9 mouse cellular contexts compared by ENCODE assay signal in genomic region chr11:101246702-101247012, GRCm38 (mm10). TPM values are rescaled to one million over a fixed set of nuclear protein-coding genes. Genes with fewer than 3 reads are reported as not detected.
DNase-seq lines count a peak whose midpoint lies in the region; ATAC-seq lines count a peak whose summit lies in the region.
"Had no signal": no experiment of that assay in that cellular context is flagged by ENCODE, and none has a peak within 500 bp of the region (broad histone marks: within the 10 kb centered on the region; RNA-seq: fewer than 3 reads in every experiment).

No protein-coding gene starts in this region.

- no peak for DNase-seq in kidney, postnatal 36 days
- DNase-seq in intestine, embryonic 14.5 days (ENCODE audit: low spot score) = no peak
- DNase-seq in urinary bladder, postnatal 14 days (ENCODE audit: low spot score) = no peak
- DNase-seq in layer of hippocampus, adult 11-12 months (ENCODE audit: low spot score) = no peak
- no peak for DNase-seq in frontal cortex, postnatal 10 days (ENCODE audit: low spot score in 2 of 2)

- no peak for ATAC-seq in kidney, embryonic 15.5 days (replicated peaks; ENCODE audit: low FRiP score)
- no peak; the same call in 1 of the 2 replicates for ATAC-seq in embryonic facial prominence, embryonic 12.5 days (ENCODE audit: insufficient number of reproducible peaks, insufficient read depth, low FRiP score, low TSS enrichment)
- ATAC-seq in intestine, embryonic 14.5 days (replicated peaks; ENCODE audit: low FRiP score, low TSS enrichment, low read depth) = no peak; the same call in 1 of the 2 replicates
- ATAC-seq in midbrain, embryonic 16.5 days = no peak

- H3K9ac ChIP-seq in kidney, embryonic 15.5 days = peak overlapping the region; percentile 59
- H3K9ac ChIP-seq in embryonic facial prominence, embryonic 12.5 days = peak overlapping the region; percentile 76
- peak overlapping the region; percentile 62 for H3K9ac ChIP-seq in intestine, embryonic 14.5 days (ENCODE audit: low read length)
- H3K9ac ChIP-seq in midbrain, embryonic 16.5 days (ENCODE audit: low read depth, low read length) = peak overlapping the region; percentile 89

- WGBS in kidney, embryonic 15.5 days = 8% methylated on average over 7 of the region's 7 CpGs
- WGBS in embryonic facial prominence, embryonic 12.5 days = 2% methylated on average over 7 of the region's 7 CpGs
- 14% methylated on average over 7 of the region's 7 CpGs for WGBS in intestine, embryonic 14.5 days
- 2% methylated on average over 7 of the region's 7 CpGs for WGBS in midbrain, embryonic 16.5 days

- H3K27me3 ChIP-seq in kidney, embryonic 15.5 days = no peaks in the 10 kb centered on the region
- H3K27me3 ChIP-seq in embryonic facial prominence, embryonic 12.5 days = peaks cover 10% of the 10 kb centered on the region; the same call in 1 of the 2 replicates
- 0 out of 2 replicates have a peak, but pooled peaks cover 4% of the 10 kb centered on the region for H3K27me3 ChIP-seq in intestine, embryonic 14.5 days (replicated peaks; ENCODE audit: control insufficient read depth, insufficient read depth, low read length)
- H3K27me3 ChIP-seq in midbrain, embryonic 16.5 days (ENCODE audit: control insufficient read depth, insufficient read depth, low read depth, low read length) = peaks cover 26% of the 10 kb centered on the region

- H3K4me2 ChIP-seq in kidney, embryonic 15.5 days = peak overlapping the region; percentile 75
- peak overlapping the region; percentile 98 for H3K4me2 ChIP-seq in embryonic facial prominence, embryonic 12.5 days (replicated peaks)
- peak overlapping the region; percentile 62 for H3K4me2 ChIP-seq in intestine, embryonic 14.5 days (ENCODE audit: low read length)
- H3K4me2 ChIP-seq in midbrain, embryonic 16.5 days (ENCODE audit: low read length) = peak overlapping the region; percentile 94

- H3K4me3 ChIP-seq in kidney, embryonic 15.5 days (replicated peaks) = peak overlapping the region; percentile 57
- H3K4me3 ChIP-seq in embryonic facial prominence, embryonic 12.5 days = peak overlapping the region; percentile 66
- H3K4me3 ChIP-seq in intestine, embryonic 14.5 days (ENCODE audit: low read depth, low read length) = peak overlapping the region; percentile 52
- H3K4me3 ChIP-seq in midbrain, embryonic 16.5 days (ENCODE audit: low read depth, low read length) = peak overlapping the region; percentile 75

- H3K9me3 ChIP-seq in kidney, embryonic 15.5 days (replicated peaks) = no peaks in the 10 kb centered on the region
- H3K9me3 ChIP-seq in embryonic facial prominence, embryonic 12.5 days = no peaks in the 10 kb centered on the region
- no peaks in the 10 kb centered on the region for H3K9me3 ChIP-seq in intestine, embryonic 14.5 days (ENCODE audit: control insufficient read depth, low read length)
- no peaks in the 10 kb centered on the region for H3K9me3 ChIP-seq in midbrain, embryonic 16.5 days (replicated peaks; ENCODE audit: control insufficient read depth, low read length, poor library complexity, severe bottlenecking)

- H3K4me1 ChIP-seq in kidney, embryonic 15.5 days = peaks cover 47% of the 10 kb centered on the region
- H3K4me1 ChIP-seq in embryonic facial prominence, embryonic 12.5 days = peaks cover 21% of the 10 kb centered on the region
- peaks cover 20% of the 10 kb centered on the region for H3K4me1 ChIP-seq in intestine, embryonic 14.5 days (replicated peaks; ENCODE audit: control insufficient read depth, insufficient read depth, low read length)
- peaks cover 4% of the 10 kb centered on the region for H3K4me1 ChIP-seq in midbrain, embryonic 16.5 days (ENCODE audit: control insufficient read depth, insufficient read depth, low read length)

- H3K36me3 ChIP-seq in kidney, embryonic 15.5 days = no peaks in the 10 kb centered on the region
- no peaks in the 10 kb centered on the region for H3K36me3 ChIP-seq in embryonic facial prominence, embryonic 12.5 days
- no peaks in the 10 kb centered on the region for H3K36me3 ChIP-seq in intestine, embryonic 14.5 days (ENCODE audit: control insufficient read depth, insufficient read depth, low read length)
- H3K36me3 ChIP-seq in midbrain, embryonic 16.5 days (ENCODE audit: control insufficient read depth, insufficient read depth, low read length) = no peaks in the 10 kb centered on the region
- H3K36me3 ChIP-seq: G1E had no signal

- peak overlapping the region; percentile 77 for H3K27ac ChIP-seq in kidney, embryonic 15.5 days
- peak overlapping the region; percentile 81 for H3K27ac ChIP-seq in embryonic facial prominence, embryonic 12.5 days
- H3K27ac ChIP-seq in intestine, embryonic 14.5 days (ENCODE audit: low read depth) = peak overlapping the region; percentile 84
- peak overlapping the region; percentile 42; the same call in 1 of the 2 replicates for H3K27ac ChIP-seq in midbrain, embryonic 16.5 days (ENCODE audit: low read length)

RNA-seq across cellular contexts. Expression of gene Ramp2, which starts 0.8 kb away (rescaled TPM):
- 220 and 232 TPM in 2 replicates for polyA plus RNA-seq in kidney, embryonic 15.5 days (2015; fragmentation: Nextera tagmentation; extraction: Ambion mirVana)
- polyA plus RNA-seq in embryonic facial prominence, embryonic 12.5 days (2016; fragmentation: Nextera tagmentation; extraction: Ambion mirVana) = 80.2 and 86.9 TPM in 2 replicates
- 113 and 122 TPM in 2 replicates for polyA plus RNA-seq in intestine, embryonic 14.5 days (2014; fragmentation: Nextera tagmentation; extraction: Ambion mirVana)
- polyA plus RNA-seq in midbrain, embryonic 16.5 days (2015; fragmentation: Nextera tagmentation; extraction: Ambion mirVana) = 79.5 and 83.8 TPM in 2 replicates

RNA-seq across cellular contexts. Expression of gene Vps25, which starts 6.8 kb away (rescaled TPM):
- polyA plus RNA-seq in kidney, embryonic 15.5 days (2015; fragmentation: Nextera tagmentation; extraction: Ambion mirVana) = 135 and 147 TPM in 2 replicates
- polyA plus RNA-seq in embryonic facial prominence, embryonic 12.5 days (2016; fragmentation: Nextera tagmentation; extraction: Ambion mirVana) = 93.6 and 99.3 TPM in 2 replicates
- 143 and 150 TPM in 2 replicates for polyA plus RNA-seq in intestine, embryonic 14.5 days (2014; fragmentation: Nextera tagmentation; extraction: Ambion mirVana)
- polyA plus RNA-seq in midbrain, embryonic 16.5 days (2015; fragmentation: Nextera tagmentation; extraction: Ambion mirVana) = 115 and 119 TPM in 2 replicates

RNA-seq across cellular contexts. Expression of gene Wnk4, which starts 13.7 kb away (rescaled TPM):
- 25.5 and 27.2 TPM in 2 replicates for polyA plus RNA-seq in kidney, embryonic 15.5 days (2015; fragmentation: Nextera tagmentation; extraction: Ambion mirVana)
- 7.7 and 8.0 TPM in 2 replicates for polyA plus RNA-seq in embryonic facial prominence, embryonic 12.5 days (2016; fragmentation: Nextera tagmentation; extraction: Ambion mirVana)
- 12.6 and 14.4 TPM in 2 replicates for polyA plus RNA-seq in intestine, embryonic 14.5 days (2014; fragmentation: Nextera tagmentation; extraction: Ambion mirVana)
- 6.4 and 7.4 TPM in 2 replicates for polyA plus RNA-seq in midbrain, embryonic 16.5 days (2015; fragmentation: Nextera tagmentation; extraction: Ambion mirVana)

RNA-seq across cellular contexts. Expression of gene Ezh1, which starts 20.4 kb away (rescaled TPM):
- 22.9 and 27.0 TPM in 2 replicates for polyA plus RNA-seq in kidney, embryonic 15.5 days (2015; fragmentation: Nextera tagmentation; extraction: Ambion mirVana)
- polyA plus RNA-seq in embryonic facial prominence, embryonic 12.5 days (2016; fragmentation: Nextera tagmentation; extraction: Ambion mirVana) = 15.6 and 17.3 TPM in 2 replicates
- polyA plus RNA-seq in intestine, embryonic 14.5 days (2014; fragmentation: Nextera tagmentation; extraction: Ambion mirVana) = 20.2 and 21.8 TPM in 2 replicates
- 30.8 and 34.4 TPM in 2 replicates for polyA plus RNA-seq in midbrain, embryonic 16.5 days (2015; fragmentation: Nextera tagmentation; extraction: Ambion mirVana)

RNA-seq across cellular contexts. Expression of gene Cntd1, which starts 32.2 kb away (rescaled TPM):
- polyA plus RNA-seq in kidney, embryonic 15.5 days (2015; fragmentation: Nextera tagmentation; extraction: Ambion mirVana) = 1.6 and 3.1 TPM in 2 replicates
- 1.4 and 2.0 TPM in 2 replicates for polyA plus RNA-seq in embryonic facial prominence, embryonic 12.5 days (2016; fragmentation: Nextera tagmentation; extraction: Ambion mirVana)
- 1.1 TPM in 2 replicates for polyA plus RNA-seq in intestine, embryonic 14.5 days (2014; fragmentation: Nextera tagmentation; extraction: Ambion mirVana)
- polyA plus RNA-seq in midbrain, embryonic 16.5 days (2015; fragmentation: Nextera tagmentation; extraction: Ambion mirVana) = 0.71 and 0.80 TPM in 2 replicates
